Mouse (Mus musculus): ENCODE data around the gene Pltp.
"Not testable (repeated sequence)": the region's sequence is repeated elsewhere in the genome, so short reads cannot be mapped to it uniquely, and the experiment has no call there.

The Pltp gene

GRCm38 (mm10) chr2:164878509-164879227 is 21.2 kb upstream of the Pltp start:
- DNase-seq = peak; percentile 71 to 74

DNA sequence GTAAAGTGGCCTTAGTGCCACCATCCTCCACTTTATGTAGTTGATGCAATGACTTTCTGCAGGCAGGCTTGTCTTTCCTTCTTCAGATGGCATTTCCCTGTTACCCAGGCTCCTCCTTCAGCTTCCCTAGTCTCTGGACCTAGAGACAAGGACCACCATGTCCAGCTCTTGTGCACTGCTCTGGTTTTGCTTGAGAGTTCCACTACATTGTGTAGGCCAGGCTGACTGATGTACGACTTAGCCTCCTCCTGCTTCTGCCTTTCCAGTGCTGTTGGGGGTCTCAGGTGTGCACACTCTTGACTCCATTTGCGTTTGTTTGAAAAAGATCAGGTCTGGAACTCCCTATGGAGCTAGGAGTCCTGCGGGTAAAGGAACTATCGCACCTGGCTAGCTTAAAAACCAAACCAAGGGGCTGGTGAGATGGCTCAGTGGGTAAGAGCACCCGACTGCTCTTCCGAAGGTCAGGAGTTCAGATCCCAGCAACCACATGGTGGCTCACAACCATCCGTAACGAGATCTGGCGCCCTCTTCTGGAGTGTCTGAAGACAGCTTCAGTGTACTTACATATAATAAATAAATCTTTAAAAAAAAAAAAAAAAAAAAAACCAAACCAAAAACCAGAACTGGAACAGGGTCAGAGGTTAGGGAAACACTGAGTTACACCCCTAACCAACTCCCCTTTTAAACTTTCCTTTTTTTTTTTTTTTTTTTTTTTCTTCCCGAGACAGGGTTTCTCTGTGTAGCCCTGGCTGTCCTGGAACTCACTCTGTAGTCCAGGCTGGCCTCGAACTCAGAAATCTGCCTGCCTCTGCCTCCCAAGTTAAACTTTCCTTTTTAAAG is 20.1 kb upstream of the Pltp start:
- DNase-seq = not testable (repeated sequence)

DNA sequence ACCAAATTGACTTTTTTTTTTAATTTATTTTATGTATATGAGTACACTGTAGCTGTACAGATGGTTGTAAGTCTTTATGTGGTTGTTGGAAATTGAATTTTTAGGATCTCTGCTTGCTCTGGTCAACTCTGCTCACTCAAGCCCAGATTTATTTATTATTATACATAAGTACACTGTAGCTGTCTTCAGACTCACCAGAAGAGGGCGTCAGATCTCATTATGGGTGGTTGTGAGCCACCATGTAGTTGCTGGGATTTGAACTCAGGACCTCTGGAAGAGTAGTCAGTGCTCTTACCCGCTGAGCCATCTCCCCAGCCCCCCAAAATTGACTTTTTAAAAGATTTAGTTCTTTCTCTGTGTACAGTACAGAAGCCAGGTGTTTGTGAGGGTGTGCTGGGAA is 18.1 kb upstream of the Pltp start:
- DNase-seq = not testable (repeated sequence)

DNA sequence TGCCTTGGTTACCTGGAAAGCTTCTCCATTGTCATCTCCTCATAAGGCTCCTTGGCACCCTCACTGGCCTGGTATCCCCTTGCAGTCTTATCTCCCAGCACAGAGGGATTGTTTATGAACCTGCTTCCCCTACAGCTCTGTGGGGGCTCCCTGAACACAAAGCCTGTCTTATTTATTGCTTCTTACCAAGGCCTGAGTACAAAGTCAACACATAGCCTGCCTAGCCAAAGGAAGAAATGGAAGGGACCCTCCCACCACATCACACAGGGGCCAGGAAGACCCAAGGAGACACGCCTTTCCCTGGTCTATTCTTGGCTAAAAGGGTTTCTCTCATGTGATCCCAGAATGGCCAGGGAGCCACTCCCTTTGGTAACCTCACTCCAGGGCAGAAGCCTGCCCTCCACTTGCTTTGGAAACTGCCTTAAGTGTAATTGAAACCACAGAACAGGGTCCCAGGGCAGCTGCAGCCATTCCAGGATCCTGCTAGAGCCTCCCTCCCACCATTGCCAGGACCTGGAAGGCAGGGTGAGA is 16.8 kb upstream of the Pltp start:
- peak in 1 of 2 experiments; percentile 9 for DNase-seq

DNA sequence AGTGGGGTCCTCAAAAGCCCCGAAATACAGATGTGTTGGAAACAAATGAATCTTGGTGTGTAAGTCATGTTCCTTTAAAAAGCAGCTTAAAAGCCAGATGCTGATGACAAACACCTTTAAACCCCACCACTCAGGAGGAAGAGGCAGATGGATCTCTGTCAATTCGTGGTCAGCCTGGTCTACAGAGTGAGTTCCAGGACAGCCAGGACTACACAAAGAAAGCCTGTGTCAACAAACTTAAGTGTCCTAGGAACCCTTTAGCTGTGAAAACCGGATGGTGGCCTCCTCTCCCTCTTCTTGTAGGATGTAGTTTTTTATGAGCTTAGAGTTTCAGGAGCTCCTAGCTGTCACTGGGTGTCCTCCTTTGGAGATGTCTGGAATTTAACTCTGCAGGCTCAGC is 16.1 kb upstream of the Pltp start:
- no peak for DNase-seq

DNA sequence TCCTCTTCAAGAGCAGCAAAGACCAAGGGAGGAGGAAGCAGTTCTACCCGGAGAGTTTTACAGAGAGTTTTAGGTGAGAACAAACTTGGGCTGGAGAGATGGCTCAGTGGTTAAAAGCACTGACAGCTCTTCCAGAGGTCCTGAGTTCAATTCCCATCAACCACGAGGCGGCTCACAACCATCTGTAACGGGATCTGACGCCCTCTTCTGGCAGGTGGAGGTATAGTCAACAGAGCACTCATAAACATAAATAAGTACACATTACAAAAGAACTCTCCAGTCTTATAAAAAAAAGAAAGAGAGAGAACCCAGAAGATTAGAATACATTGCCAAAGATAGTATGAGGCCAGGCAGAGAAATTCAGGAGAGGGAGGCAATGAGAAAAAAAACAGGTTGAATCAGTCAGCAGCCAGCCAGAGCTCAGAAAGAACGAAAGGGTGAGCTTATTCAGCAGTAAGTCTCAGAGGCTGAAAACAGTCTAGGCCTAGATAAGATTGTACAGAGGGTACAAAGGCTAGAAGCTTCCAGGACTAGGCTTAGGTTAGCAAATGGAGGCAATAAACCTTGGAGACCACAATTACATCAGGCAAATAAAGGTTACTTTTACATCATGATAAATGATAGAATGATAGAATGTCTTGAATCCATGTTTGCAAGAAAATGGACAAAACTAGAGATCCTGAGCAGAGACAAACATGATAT is 14.2 kb upstream of the Pltp start:
- DNase-seq = no peak

GRCm38 (mm10) chr2:164868491-164868890 is 11.0 kb upstream of the Pltp start:
- no peak for DNase-seq

GRCm38 (mm10) chr2:164867566-164867965 is 10.1 kb upstream of the Pltp start:
- DNase-seq = no peak

- no peak for DNase-seq
These were observed 9.4 kb upstream of the Pltp start for GRCm38 (mm10) chr2:164866741-164867551.

DNA sequence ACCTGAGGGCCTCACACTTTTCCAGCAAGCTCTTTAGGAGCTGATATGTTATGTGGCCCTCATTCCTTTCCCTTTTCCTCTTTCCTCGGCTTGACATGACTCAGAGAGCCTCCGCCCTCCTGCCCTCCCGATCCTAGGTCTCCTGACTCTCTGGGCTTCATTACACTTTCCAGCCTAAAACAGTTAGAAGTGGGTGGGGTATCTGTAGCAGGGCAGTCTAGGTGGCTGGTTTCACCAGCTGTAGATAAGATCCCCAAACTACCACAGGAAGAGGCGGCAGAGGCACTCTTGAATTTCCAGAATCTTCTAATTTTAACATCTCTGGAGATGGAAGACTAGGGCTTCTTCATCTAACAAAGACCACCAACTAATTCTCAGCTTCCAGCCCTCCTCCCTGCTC is 7.1 kb upstream of the Pltp start:
- DNase-seq = no peak

GRCm38 (mm10) chr2:164863411-164863810 is 5.9 kb upstream of the Pltp start:
- not testable (repeated sequence) for DNase-seq

DNA sequence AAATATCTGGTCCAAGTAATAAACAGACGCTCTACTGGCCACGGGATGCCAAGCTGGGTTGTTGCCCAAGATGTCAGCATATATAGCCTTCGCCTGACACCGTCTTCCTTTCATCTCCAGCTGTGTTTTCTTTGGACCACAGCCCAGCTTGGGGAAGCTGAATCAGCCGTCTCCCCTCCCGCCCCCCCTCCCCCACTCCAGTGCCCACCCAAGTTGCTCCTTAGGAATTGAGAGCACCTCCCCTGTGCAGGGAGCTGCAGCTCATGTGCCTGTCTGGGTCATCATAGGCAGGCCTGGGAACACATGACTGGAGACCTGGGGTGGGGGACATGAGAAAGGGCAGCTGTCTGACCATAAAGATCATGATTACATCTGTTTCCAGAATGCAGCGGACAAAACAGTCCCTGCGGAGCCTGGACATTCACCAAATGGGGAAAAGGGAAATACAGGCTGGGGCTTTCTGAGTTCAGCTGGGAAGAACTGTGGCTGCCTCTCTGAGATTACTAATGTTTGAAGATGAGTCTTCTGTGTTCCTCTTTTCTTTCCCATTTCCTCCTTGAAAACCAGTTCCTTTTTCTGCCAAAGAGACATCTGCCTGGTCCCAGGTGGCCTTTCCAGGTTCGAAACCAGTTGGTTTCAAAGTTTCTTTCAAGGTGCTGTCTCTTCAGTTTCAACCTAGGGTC is 4.8 kb upstream of the Pltp start:
- DNase-seq = peak in 1 of 2 experiments; percentile 69

GRCm38 (mm10) chr2:164861094-164861493 is 3.6 kb upstream of the Pltp start:
- DNase-seq = no peak

GRCm38 (mm10) chr2:164859640-164860432 is 2.3 kb upstream of the Pltp start:
- DNase-seq = no peak

DNA sequence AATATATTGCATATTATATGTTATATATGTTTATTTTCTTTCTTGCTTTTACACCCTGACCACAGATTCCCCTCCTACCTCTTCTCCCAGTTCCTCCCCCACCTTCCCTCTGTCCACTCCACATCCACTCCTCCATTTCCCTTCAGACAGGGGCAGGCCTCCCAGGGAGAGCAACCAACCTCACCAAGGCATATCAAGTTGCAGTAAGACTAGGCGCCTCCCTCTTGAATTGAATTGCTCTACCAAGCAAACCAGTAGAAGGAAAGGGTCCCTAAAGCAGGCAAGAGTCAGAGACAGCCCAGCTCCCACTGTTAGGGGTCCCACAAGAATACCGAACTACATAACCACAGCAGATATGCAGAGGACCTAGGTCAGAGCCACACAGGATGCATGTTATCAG is 1.6 kb upstream of the Pltp start:
- DNase-seq = no peak

DNA sequence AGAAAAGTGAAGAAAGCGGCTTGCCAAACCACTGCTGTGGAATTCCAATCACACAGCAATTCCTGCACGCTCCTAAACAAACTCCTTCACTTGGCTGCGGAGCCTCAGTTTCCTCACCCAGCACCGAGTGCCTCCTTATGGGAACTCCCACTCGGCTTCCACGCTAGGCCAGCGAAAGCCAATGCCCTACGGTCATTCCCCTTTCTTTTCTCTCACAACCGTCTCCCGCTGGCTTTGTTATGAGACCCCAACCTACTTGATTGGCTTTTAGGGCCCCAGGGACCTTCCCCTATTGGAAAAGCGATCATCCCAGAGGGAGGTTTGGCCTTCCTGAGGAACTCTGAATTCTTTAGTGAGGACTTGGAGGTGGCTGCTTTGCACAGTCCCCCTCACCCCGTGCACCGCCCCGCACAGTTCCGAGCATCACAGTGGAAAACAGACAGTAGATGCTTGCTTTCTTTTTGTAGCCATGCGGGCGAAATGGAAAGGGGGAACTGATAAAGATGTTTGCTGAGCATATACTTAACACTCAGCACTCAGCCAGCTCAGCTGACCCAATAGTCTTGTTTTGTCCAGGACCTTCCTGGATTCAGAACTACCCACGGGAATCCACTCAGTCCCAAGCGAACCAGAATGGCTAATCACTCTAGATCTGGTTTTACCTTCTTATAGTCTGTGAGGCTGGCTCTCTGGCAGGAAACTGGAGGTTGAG is 487 bp upstream of the Pltp start:
- no peak for DNase-seq

DNA sequence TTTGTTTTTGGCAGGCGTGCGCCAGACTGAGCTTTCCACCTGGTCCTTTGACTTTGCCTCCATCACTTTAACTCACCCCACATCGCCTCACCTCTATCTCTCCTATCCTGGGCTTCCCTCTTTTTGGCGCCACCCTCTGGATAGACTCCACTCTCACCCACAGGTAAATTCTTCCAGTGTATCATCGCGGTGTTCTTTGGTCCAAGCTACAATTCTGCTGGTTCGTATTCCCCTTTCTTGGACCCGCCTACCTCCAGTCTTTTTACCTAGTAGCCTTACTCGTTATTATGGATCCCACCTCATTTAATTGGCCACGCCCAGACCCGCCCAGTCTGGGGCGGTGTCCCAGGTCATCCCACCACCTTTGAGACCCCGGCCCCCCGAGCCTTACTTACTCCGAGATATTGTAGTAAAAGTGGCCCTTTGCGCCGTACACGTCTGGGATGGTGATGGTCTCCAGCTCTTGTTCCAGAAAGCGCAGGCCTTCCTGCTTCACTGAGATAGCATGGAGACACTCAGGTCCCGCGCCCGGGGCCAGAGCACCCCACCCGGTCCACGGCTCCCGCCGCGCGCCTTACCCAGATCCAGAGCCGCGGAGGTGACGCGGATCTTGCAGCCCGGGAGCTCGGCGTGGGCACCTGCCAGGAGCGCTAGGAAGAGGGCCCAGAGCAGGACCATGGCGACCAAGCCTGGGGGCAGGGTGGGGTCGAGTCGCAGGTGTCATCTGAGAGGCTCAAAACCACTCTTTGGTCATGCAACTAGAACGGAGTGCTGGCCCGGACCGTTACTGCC is 1.0 kb downstream of the Pltp start:
- DNase-seq = peak in 1 of 2 experiments; percentile 48

DNA sequence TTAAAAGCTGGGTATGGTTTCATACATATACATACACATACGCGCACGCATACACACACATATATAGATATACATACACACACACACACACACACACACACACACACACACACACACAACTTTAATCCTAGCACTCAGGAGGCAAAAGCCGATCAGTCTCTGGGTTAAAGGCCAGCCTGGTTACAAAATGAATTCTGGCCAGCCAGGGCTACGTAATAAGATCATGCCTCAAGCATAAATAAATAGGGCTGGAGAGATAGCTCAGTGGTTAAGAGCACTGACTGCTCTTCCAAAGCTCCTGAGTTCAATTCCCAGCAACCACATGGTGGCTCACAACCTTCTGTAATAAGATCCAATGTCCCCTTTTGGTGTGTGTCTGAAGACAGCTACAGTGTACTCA is 1.9 kb downstream of the Pltp start:
- DNase-seq = not testable (repeated sequence)

- DNase-seq = no peak
These were observed 7.5 kb downstream of the Pltp start for GRCm38 (mm10) chr2:164850061-164850460.
